In the genomic region with DNA sequence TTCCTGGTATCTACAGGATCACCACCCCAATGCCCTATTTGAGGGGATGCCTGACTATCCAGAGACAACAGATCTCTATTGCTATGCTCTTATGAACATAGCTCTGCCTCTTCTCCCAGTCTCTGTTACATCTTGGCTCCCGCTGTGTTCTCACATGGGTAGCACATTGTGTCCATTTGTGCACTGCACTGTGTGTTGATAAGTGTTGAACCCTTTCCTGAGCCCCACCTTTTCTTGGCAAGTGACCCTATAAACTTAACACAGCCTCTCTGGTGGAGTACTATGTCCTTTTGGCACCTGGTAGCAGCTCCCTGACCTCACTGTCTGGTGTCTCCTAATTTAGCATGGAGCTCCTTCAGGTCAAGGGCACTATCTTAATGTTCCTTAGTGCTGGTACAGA, we compare ENCODE assay signal across 20 mouse cellular contexts.
DNase-seq lines count a peak whose midpoint lies in the region; ATAC-seq and TF ChIP-seq lines count a peak whose summit lies in the region.
"Had no signal": no experiment of that assay in that cellular context is flagged by ENCODE, and none has a peak within 500 bp of the region (broad histone marks: within the 10 kb centered on the region; RNA-seq: fewer than 3 reads in every experiment).

No protein-coding gene starts in this region.

- intact Hi-C loops in heart, adult 2 months (cut with DNase I): loop anchor here (5.0 kb wide), 1 partner anchor 36 kb away; no protein-coding TSS in a partner anchor
- intact Hi-C loops in gastrocnemius, postnatal 14 days (cut with DNase I; ENCODE audit: low total_unique reads): no loop called here

- TF ChIP-seq EP300 in heart, adult 2 months (IDR thresholded peaks at IDR 0.05; ENCODE audit: insufficient read depth, low read depth, low read length): peak; percentile 85

- H3K4me1 ChIP-seq in heart, adult 2 months (ENCODE audit: control insufficient read depth, insufficient read depth, low read length): peaks cover 6% of the 10 kb centered on the region
- no peaks in the 10 kb centered on the region for H3K4me1 ChIP-seq in heart, embryonic 11.5 days (ENCODE audit: control insufficient read depth, insufficient read depth, low read length)
- no peaks in the 10 kb centered on the region for H3K4me1 ChIP-seq in heart, embryonic 10.5 days
- H3K4me1 ChIP-seq: forebrain, embryonic 12.5 days; hindbrain, embryonic 13.5 days had no signal

- DNase-seq in heart, adult 2 months: peak; percentile 37 to 77
- DNase-seq in gastrocnemius, postnatal 14 days: peak; percentile 8
- DNase-seq in heart, embryonic 10.5 days (ENCODE audit: low spot score): peak; percentile 35
- peak; percentile 82 for DNase-seq in lung, postnatal 36 days
- DNase-seq in adrenal gland, postnatal 10 days: no peak
- DNase-seq: B cell, adult 2 months; cerebellum, adult 2 months; kidney, adult 2 months; kidney, postnatal 10 days; right cerebral cortex, adult 18-20 months; thymus, adult 18-20 months; thymus, postnatal 4 days had no signal

- no peak for TF ChIP-seq CTCF in heart, adult 2 months (IDR thresholded peaks at IDR 0.05)

- no peaks in the 10 kb centered on the region for H3K79me2 ChIP-seq in heart, adult 2 months (replicated peaks; ENCODE audit: control insufficient read depth, insufficient read depth, low read length)

- WGBS in heart, adult 2 months: 45% methylated on average over 1 of the region's 1 CpGs
- 88% methylated on average over 1 of the region's 1 CpGs for WGBS in heart, embryonic 11.5 days (ENCODE audit: insufficient replicate concordance)
- WGBS in heart, embryonic 10.5 days: 90% methylated on average over 1 of the region's 1 CpGs

- no peak for ATAC-seq in heart, embryonic 11.5 days (replicated peaks; ENCODE audit: insufficient number of reproducible peaks, low FRiP score, low TSS enrichment)
- ATAC-seq in CD4-positive, CD25-positive, alpha-beta regulatory T cell, adult 4 months: no peak
- ATAC-seq: inflammation-experienced regulatory T-cells, adult 6 months; midbrain, embryonic 13.5 days had no signal

- no peak overlapping the region for H3K9ac ChIP-seq in heart, adult 2 months (ENCODE audit: low read depth, low read length)
- H3K9ac ChIP-seq in heart, embryonic 11.5 days (ENCODE audit: low read depth, low read length): no peak overlapping the region
- H3K9ac ChIP-seq: forebrain, embryonic 12.5 days; hindbrain, embryonic 13.5 days; midbrain, embryonic 13.5 days; neural tube, embryonic 13.5 days had no signal

- no peak for TF ChIP-seq POLR2A in heart, adult 2 months (IDR thresholded peaks at IDR 0.05; ENCODE audit: insufficient read depth, low read depth, low read length)

- H3K4me3 ChIP-seq in heart, adult 2 months: no peak overlapping the region
- H3K4me3 ChIP-seq in heart, embryonic 11.5 days (ENCODE audit: low read depth, low read length): no peak overlapping the region
- no peak overlapping the region for H3K4me3 ChIP-seq in heart, embryonic 10.5 days
- H3K4me3 ChIP-seq: forebrain, embryonic 12.5 days; hindbrain, embryonic 13.5 days; layer of hippocampus, adult 2 months; midbrain, embryonic 13.5 days; neural tube, embryonic 13.5 days had no signal

- peak overlapping the region; percentile 73 for H3K27ac ChIP-seq in heart, adult 2 months
- no peak overlapping the region for H3K27ac ChIP-seq in heart, embryonic 11.5 days (ENCODE audit: low read depth, low read length)
- no peak overlapping the region for H3K27ac ChIP-seq in heart, embryonic 10.5 days
- H3K27ac ChIP-seq: forebrain, embryonic 12.5 days; hindbrain, embryonic 13.5 days; layer of hippocampus, adult 2 months; midbrain, embryonic 13.5 days; neural tube, embryonic 13.5 days had no signal

- peaks cover 6% of the 10 kb centered on the region for H3K36me3 ChIP-seq in heart, adult 2 months (ENCODE audit: control insufficient read depth, insufficient read depth, low read length)
- no peaks in the 10 kb centered on the region for H3K36me3 ChIP-seq in heart, embryonic 11.5 days (ENCODE audit: control insufficient read depth, insufficient read depth, low read length)
- H3K36me3 ChIP-seq in heart, embryonic 10.5 days: no peaks in the 10 kb centered on the region
- H3K36me3 ChIP-seq: forebrain, embryonic 12.5 days; hindbrain, embryonic 13.5 days; midbrain, embryonic 13.5 days; neural tube, embryonic 13.5 days had no signal

- no peak overlapping the region for H3K4me2 ChIP-seq in heart, embryonic 11.5 days
- H3K4me2 ChIP-seq: forebrain, embryonic 12.5 days; hindbrain, embryonic 13.5 days; midbrain, embryonic 13.5 days; neural tube, embryonic 13.5 days had no signal

- H3K9me3 ChIP-seq in heart, embryonic 11.5 days (replicated peaks; ENCODE audit: control insufficient read depth, low read length): no peaks in the 10 kb centered on the region
- H3K9me3 ChIP-seq in heart, embryonic 10.5 days: no peaks in the 10 kb centered on the region
- H3K9me3 ChIP-seq: forebrain, embryonic 12.5 days; hindbrain, embryonic 13.5 days; midbrain, embryonic 13.5 days; neural tube, embryonic 13.5 days had no signal

- H3K27me3 ChIP-seq in heart, adult 2 months (ENCODE audit: control insufficient read depth, insufficient read depth, low read length): no peaks in the 10 kb centered on the region
- H3K27me3 ChIP-seq in heart, embryonic 11.5 days (ENCODE audit: control insufficient read depth, insufficient read depth, low read length): no peaks in the 10 kb centered on the region
- H3K27me3 ChIP-seq in heart, embryonic 10.5 days (ENCODE audit: insufficient read depth, poor library complexity, severe bottlenecking): no peaks in the 10 kb centered on the region
- H3K27me3 ChIP-seq: forebrain, embryonic 12.5 days; hindbrain, embryonic 13.5 days; midbrain, embryonic 13.5 days; neural tube, embryonic 13.5 days had no signal
